Mouse (Mus musculus) small intestine, adult 10 weeks (tissue): ENCODE results near the gene Smarcd3. TPM values are rescaled to one million over a fixed set of nuclear protein-coding genes. Genes with fewer than 3 reads are reported as not detected.

Experiments used
- polyA plus RNA-seq: library from polyadenylated mRNA; stranded (reverse); fragments of 350-450 nt; fragmentation: Illumina TruSeq; extraction: RNeasy Lipid Tissue Mini Kit (QIAGEN cat#74804); gene quantifications from one replicate; pipeline ENCODE4 v1.2.3, GENCODE M21; 2014; ENCODE audit warnings: low replicate concordance

Gene Smarcd3
- not detected for polyA plus RNA-seq

GRCm38 (mm10) chr5:24623986-24624821, at the start of gene Smarcd3:
Gene Smarcd3, minus strand, starts transcription at chr5:24624411.

GRCm38 (mm10) chr5:24586547-24587199, 37.5 kb downstream of the Smarcd3 start, which contains the start of gene Chpf2:
Gene Chpf2, plus strand, starts transcription at chr5:24586741.

GRCm38 (mm10) chr5:24577183-24577929, 46.9 kb downstream of the Smarcd3 start, which contains the start of gene Abcf2:
Gene Abcf2, minus strand, starts transcription at chr5:24577467.

GRCm38 (mm10) chr5:24556709-24557108, 67.5 kb downstream of the Smarcd3 start, which contains the start of gene 4931409K22Rik:
Gene 4931409K22Rik, minus strand, starts transcription at chr5:24556809.

Other genes with a start within 250 kb of the Smarcd3 start
- gene Atg9b, start 232.3 kb downstream of the Smarcd3 start, polyA plus RNA-seq = not detected
- gene Abcb8, start 230.7 kb downstream of the Smarcd3 start, polyA plus RNA-seq = 2.0 TPM
- gene Asic3, start 211.0 kb downstream of the Smarcd3 start, polyA plus RNA-seq = not detected
- gene Cdk5, start 200.9 kb downstream of the Smarcd3 start, polyA plus RNA-seq = 10.0 TPM
- gene Slc4a2, start 200.6 kb downstream of the Smarcd3 start, polyA plus RNA-seq = 8.6 TPM
- gene Fastk, start 179.1 kb downstream of the Smarcd3 start, polyA plus RNA-seq = 2.4 TPM
- 2.1 TPM for gene Tmub1, start 176.6 kb downstream of the Smarcd3 start, polyA plus RNA-seq
- 0.37 TPM for gene Agap3, start 172.2 kb downstream of the Smarcd3 start, polyA plus RNA-seq
- not detected for gene Gbx1, start 97.2 kb downstream of the Smarcd3 start, polyA plus RNA-seq
- not detected for gene Asb10, start 83.4 kb downstream of the Smarcd3 start, polyA plus RNA-seq
- gene 4931409K22Rik, start 67.6 kb downstream of the Smarcd3 start, polyA plus RNA-seq = not detected
- gene Abcf2, start 46.9 kb downstream of the Smarcd3 start, polyA plus RNA-seq = 5.7 TPM
- 0.63 TPM for gene Chpf2, start 37.7 kb downstream of the Smarcd3 start, polyA plus RNA-seq
- 36.2 TPM for gene Nub1, start 61.1 kb upstream of the Smarcd3 start, polyA plus RNA-seq
- gene Wdr86, start 106.3 kb upstream of the Smarcd3 start, polyA plus RNA-seq = not detected
- not detected for gene Crygn, start 133.6 kb upstream of the Smarcd3 start, polyA plus RNA-seq
- gene Rheb, start 218.2 kb upstream of the Smarcd3 start, polyA plus RNA-seq = 320 TPM